In the genomic region with DNA sequence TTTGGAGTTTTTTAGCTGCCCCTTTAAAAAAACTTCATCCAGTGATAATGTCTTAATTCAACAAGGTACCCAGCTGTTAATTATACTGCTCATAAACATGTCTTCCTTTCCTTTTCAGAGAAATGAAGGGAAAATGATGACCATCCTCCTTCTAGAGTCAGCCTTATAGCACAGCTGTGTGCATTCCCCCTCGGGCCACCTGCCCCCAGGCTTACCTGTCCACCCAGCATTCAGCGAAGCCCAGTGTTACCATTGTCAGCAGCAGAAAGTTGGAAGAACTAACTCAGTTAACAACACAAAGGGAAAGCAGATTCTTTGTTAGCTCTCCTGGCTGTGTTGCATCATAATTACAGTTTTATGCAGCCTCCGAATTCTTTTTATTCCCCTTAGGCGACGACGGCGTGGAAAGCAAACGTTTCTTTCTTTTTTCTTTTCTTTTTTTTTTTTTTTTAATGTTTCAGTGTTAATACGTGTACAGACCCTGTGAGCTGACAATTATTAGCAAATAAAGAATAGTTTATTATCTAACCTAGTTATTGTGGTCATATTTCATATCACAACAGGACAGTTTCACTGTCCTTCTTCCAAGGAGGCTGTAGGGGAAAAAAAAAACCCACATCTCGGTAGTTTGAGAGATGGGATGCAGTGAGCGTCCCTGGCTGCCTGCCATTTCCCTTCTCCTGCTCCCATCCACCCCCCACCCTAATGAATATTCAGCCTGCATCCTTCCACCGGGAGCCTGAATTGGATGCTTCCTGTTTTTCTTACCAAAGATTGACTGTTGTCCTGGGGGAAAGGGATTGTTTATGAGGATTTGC, we compare ENCODE assay signal across 8 mouse cellular contexts.
DNase-seq lines count a peak whose midpoint lies in the region; ATAC-seq and TF ChIP-seq lines count a peak whose summit lies in the region.

No protein-coding gene starts in this region.

- WGBS in thymus, adult 2 months = 60% methylated on average over 12 of the region's 12 CpGs

- H3K36me3 ChIP-seq in thymus, adult 2 months (ENCODE audit: control insufficient read depth, insufficient read depth, low read length) = no peaks in the 10 kb centered on the region

- peak overlapping the region; percentile 5 for H3K27ac ChIP-seq in layer of hippocampus, adult 2 months
- peak overlapping the region; percentile 76 for H3K27ac ChIP-seq in gastrocnemius, adult 2 months
- H3K27ac ChIP-seq in thymus, adult 2 months (ENCODE audit: control insufficient read depth, insufficient read depth, low read length) = no peak overlapping the region

- no peak for TF ChIP-seq CTCF in layer of hippocampus, adult 2 months (conservative IDR thresholded peaks at IDR 0.05)
- no peak for TF ChIP-seq CTCF in gastrocnemius, adult 2 months (IDR thresholded peaks at IDR 0.05)
- TF ChIP-seq CTCF in thymus, adult 2 months (IDR thresholded peaks at IDR 0.05; ENCODE audit: borderline replicate concordance, control insufficient read depth, extremely low read depth, insufficient read depth, low read length, poor library complexity) = no peak

- no peaks in the 10 kb centered on the region; the same call in 1 of the 2 replicates for H3K27me3 ChIP-seq in thymus, adult 2 months (ENCODE audit: control insufficient read depth, insufficient read depth, low read length)

- intact Hi-C loops in gastrocnemius, adult 2 months (cut with DNase I) = loop anchor here (5.0 kb wide), 1 partner anchor 39 kb away; no protein-coding TSS in a partner anchor

- ATAC-seq in monocyte, adult 5-6 weeks (replicated peaks; ENCODE audit: insufficient number of reproducible peaks, low FRiP score, low TSS enrichment, poor library complexity, severe bottlenecking) = no peak

- no peak overlapping the region; the same call in 1 of the 2 replicates for H3K4me3 ChIP-seq in layer of hippocampus, adult 2 months
- peak overlapping the region; percentile 37 for H3K4me3 ChIP-seq in gastrocnemius, adult 2 months
- no peak overlapping the region for H3K4me3 ChIP-seq in thymus, adult 2 months (ENCODE audit: control insufficient read depth, insufficient read depth, low read length)

- TF ChIP-seq POLR2A in thymus, adult 2 months (IDR thresholded peaks at IDR 0.05; ENCODE audit: control insufficient read depth, extremely low read depth, insufficient read depth, low read length, poor library complexity) = no peak

- DNase-seq in layer of hippocampus, adult 2 months (ENCODE audit: low spot score in 2 of 2) = no peak
- DNase-seq in layer of hippocampus, postnatal 36 days = no peak
- DNase-seq in adrenal gland, adult 8-10 months = peak; percentile 15
- peak; percentile 65 for DNase-seq in gastrocnemius, adult 2 months
- peak; percentile 55 for DNase-seq in kidney, adult 9 months
- DNase-seq in left cerebral cortex, adult 11 months (ENCODE audit: low spot score) = no peak
- DNase-seq in thymus, adult 2 months = no peak

- H3K4me1 ChIP-seq in thymus, adult 2 months (replicated peaks; ENCODE audit: control insufficient read depth, insufficient read depth, low read length) = no peaks in the 10 kb centered on the region

Comparison
In these comparisons a context has a peak if more than half of its experiments do, and no peak if none do; other contexts are left out.
1. DNase-seq: peak in adrenal gland, adult 8-10 months (single experiment), gastrocnemius, adult 2 months (single experiment) and kidney, adult 9 months (single experiment); none in layer of hippocampus, adult 2 months (0 of 2), layer of hippocampus, postnatal 36 days (0 of 2), left cerebral cortex, adult 11 months (single experiment) and thymus, adult 2 months (single experiment).